Mouse (Mus musculus) myocyte (in vitro differentiated cells): Measurements from ENCODE around the gene Castor2.

ENCODE experiments used
- CEBPB ChIP-seq: IDR thresholded peaks from 2 replicates; pipeline ENCODE4 v1.6.1; 2011; ENCODE audit warnings: mild to moderate bottlenecking, moderate library complexity; ENCODE audit not compliant: poor library complexity, insufficient read depth, severe bottlenecking
- E2F4 ChIP-seq: IDR thresholded peaks from one replicate; pipeline ENCODE4 v1.6.1; 2011; ENCODE audit warnings: mild to moderate bottlenecking, control low read depth, moderate library complexity; ENCODE audit not compliant: insufficient read depth
- MAX ChIP-seq: IDR thresholded peaks from one replicate; pipeline ENCODE4 v1.6.1; 2011; ENCODE audit warnings: low read depth, mild to moderate bottlenecking, control low read depth
- MYOD1 ChIP-seq, 3 experiments: IDR thresholded peaks; one replicate each; pipeline ENCODE4 v1.6.1; 2011; ENCODE audit warnings: control low read depth in 2 of 3, low read depth in 2 of 3, mild to moderate bottlenecking in 2 of 3, moderate library complexity in 1 of 3; ENCODE audit not compliant: insufficient read length in 2 of 3, control insufficient read depth in 1 of 3
- MYOG ChIP-seq, 3 experiments: IDR thresholded peaks; one replicate each; pipeline ENCODE4 v1.6.1; 2011; ENCODE audit warnings: control low read depth in 2 of 3, low read depth in 2 of 3, mild to moderate bottlenecking in 2 of 3; ENCODE audit not compliant: insufficient read length in 2 of 3, control insufficient read depth in 1 of 3, insufficient read depth in 1 of 3
- POLR2A ChIP-seq: IDR thresholded peaks from one replicate; pipeline ENCODE4 v1.6.1; 2011; ENCODE audit warnings: low read depth, mild to moderate bottlenecking, control low read depth, moderate library complexity; ENCODE audit not compliant: insufficient read length
- POLR2AphosphoS2 ChIP-seq: IDR thresholded peaks from one replicate; pipeline ENCODE4 v1.6.1; 2011; ENCODE audit warnings: low read depth, control low read depth; ENCODE audit not compliant: insufficient read length
- REST ChIP-seq: IDR thresholded peaks from one replicate; pipeline ENCODE4 v1.6.1; 2011; ENCODE audit warnings: mild to moderate bottlenecking, control low read depth, moderate library complexity; ENCODE audit not compliant: insufficient read depth, insufficient read length
- SRF ChIP-seq: IDR thresholded peaks from one replicate; pipeline ENCODE4 v1.6.1; 2011; ENCODE audit warnings: low read depth; ENCODE audit not compliant: control insufficient read depth, insufficient read length
- TCF12 ChIP-seq: IDR thresholded peaks from one replicate; pipeline ENCODE4 v1.6.1; 2011; ENCODE audit warnings: mild to moderate bottlenecking, control low read depth; ENCODE audit not compliant: poor library complexity, insufficient read depth, severe bottlenecking
- TCF3 ChIP-seq: IDR thresholded peaks from one replicate; pipeline ENCODE4 v1.6.1; 2011; ENCODE audit warnings: low read depth, control low read depth; ENCODE audit not compliant: insufficient read length
- USF1 ChIP-seq: IDR thresholded peaks from one replicate; pipeline ENCODE4 v1.6.1; 2011; ENCODE audit warnings: low read depth, mild to moderate bottlenecking, control low read depth, moderate library complexity

DNA sequence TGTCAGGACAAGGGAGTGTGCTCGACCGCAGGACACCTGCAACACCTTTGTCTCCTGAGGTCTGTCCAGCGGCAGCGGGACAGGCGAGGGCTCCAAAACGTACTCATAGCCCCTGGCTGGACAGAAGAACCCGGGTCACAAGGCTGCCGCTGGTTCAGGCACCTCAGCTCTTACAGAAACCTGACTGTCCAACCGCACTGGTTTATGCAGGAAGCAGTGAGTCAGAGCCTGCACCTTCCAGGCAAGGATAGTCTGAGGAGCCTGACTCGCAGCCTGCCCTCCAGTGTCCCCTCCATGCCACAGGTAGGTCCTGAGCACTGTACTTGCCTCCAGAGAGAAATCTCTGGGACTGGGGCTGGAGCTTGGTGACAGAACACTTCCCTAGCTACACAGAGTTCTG is 69.7 kb downstream of the Castor2 start:
- TF ChIP-seq MYOG (IDR thresholded peaks at IDR 0.05; ENCODE audit: control insufficient read depth in 1 of 3, insufficient read depth in 1 of 3, insufficient read length in 2 of 3, low read depth in 2 of 3) (no peak), SRF (no peak), POLR2AphosphoS2 (no peak), TCF12 (no peak), POLR2A (no peak), MAX (no peak), TCF3 (no peak), USF1 (no peak), E2F4 (no peak), CEBPB (no peak), MYOD1 (IDR thresholded peaks at IDR 0.05; ENCODE audit: control insufficient read depth in 1 of 3, insufficient read length in 2 of 3, low read depth in 2 of 3) (no peak), REST (no peak)
